Comparison of ENCODE assay signal across 10 mouse cellular contexts in genomic region chr8:108867482-108868258, GRCm38 (mm10).
A peak's percentile ranks its signal among the peaks of the same experiment; 100 is the strongest.
DNase-seq lines count a peak whose midpoint lies in the region; ATAC-seq and TF ChIP-seq lines count a peak whose summit lies in the region.
"Had no signal": no experiment of that assay in that cellular context is flagged by ENCODE, and none has a peak within 500 bp of the region (broad histone marks: within the 10 kb centered on the region; RNA-seq: fewer than 3 reads in every experiment).

No protein-coding gene starts in this region.

- H3K4me1 ChIP-seq in kidney, embryonic 15.5 days, result peaks cover 63% of the 10 kb centered on the region
- peaks cover 35% of the 10 kb centered on the region for H3K4me1 ChIP-seq in lung, embryonic 15.5 days
- H3K4me1 ChIP-seq in thymus, adult 2 months (replicated peaks; ENCODE audit: control insufficient read depth, insufficient read depth, low read length), result peaks cover 15% of the 10 kb centered on the region

- WGBS in kidney, embryonic 15.5 days, result 64% methylated on average over 13 of the region's 13 CpGs
- WGBS in lung, embryonic 15.5 days, result 54% methylated on average over 13 of the region's 13 CpGs
- WGBS in thymus, adult 2 months, result 92% methylated on average over 13 of the region's 13 CpGs

- H3K9me3 ChIP-seq in kidney, embryonic 15.5 days (replicated peaks), result no peaks in the 10 kb centered on the region
- no peaks in the 10 kb centered on the region for H3K9me3 ChIP-seq in lung, embryonic 15.5 days
- H3K9me3 ChIP-seq: hindbrain, embryonic 15.5 days had no signal

- TF ChIP-seq CTCF in Patski (IDR thresholded peaks at IDR 0.05), result no peak
- TF ChIP-seq CTCF in thymus, adult 2 months (IDR thresholded peaks at IDR 0.05; ENCODE audit: borderline replicate concordance, control insufficient read depth, extremely low read depth, insufficient read depth, low read length, poor library complexity), result no peak

- CTCF ChIA-PET in Patski (lab: Charles Lee), result interaction anchor here (1.1 to 1.7 kb wide), 2 partner anchors 18 to 30 kb away, joined by 3 to 4 read pairs; no protein-coding TSS in a partner anchor

- no peak overlapping the region for H3K4me3 ChIP-seq in kidney, embryonic 15.5 days (replicated peaks)
- H3K4me3 ChIP-seq in lung, embryonic 15.5 days, result no peak overlapping the region
- H3K4me3 ChIP-seq in thymus, adult 2 months (ENCODE audit: control insufficient read depth, insufficient read depth, low read length), result no peak overlapping the region
- H3K4me3 ChIP-seq: hindbrain, embryonic 15.5 days; myocyte had no signal

- DNase-seq in adrenal gland, adult (ENCODE audit: inconsistent age in 2 of 2, low spot score in 1 of 2), result peak; percentile 42 to 71
- no peak for DNase-seq in adrenal gland, adult 18-20 months (ENCODE audit: low spot score in 2 of 2)
- DNase-seq in Patski (ENCODE audit: low read depth, low spot score), result no peak
- DNase-seq in spleen, postnatal 4 days (ENCODE audit: low spot score in 2 of 2), result no peak
- DNase-seq in thymus, adult 2 months, result no peak
- DNase-seq in thymus, postnatal 36 days, result no peak

- peak; percentile 33 for ATAC-seq in Patski
- 0 out of 2 replicates have a peak, but pooled peaks have one; percentile 20 for ATAC-seq in kidney, embryonic 15.5 days (replicated peaks; ENCODE audit: low FRiP score)
- peak; percentile 66 for ATAC-seq in lung, embryonic 15.5 days (ENCODE audit: borderline replicate concordance, extremely low read depth, low FRiP score, low TSS enrichment)

- no peak overlapping the region for H3K27ac ChIP-seq in kidney, embryonic 15.5 days
- peak overlapping the region; percentile 20; the same call in 1 of the 2 replicates for H3K27ac ChIP-seq in lung, embryonic 15.5 days
- no peak overlapping the region for H3K27ac ChIP-seq in thymus, adult 2 months (ENCODE audit: control insufficient read depth, insufficient read depth, low read length)
- H3K27ac ChIP-seq: hindbrain, embryonic 15.5 days had no signal

- no peak for TF ChIP-seq POLR2A in thymus, adult 2 months (IDR thresholded peaks at IDR 0.05; ENCODE audit: control insufficient read depth, extremely low read depth, insufficient read depth, low read length, poor library complexity)

- in situ Hi-C loops in Patski (cut with MboI; ENCODE audit: low pct_unique_long_range_greater_than_20kb), result no loop called here

- no peak overlapping the region for H3K9ac ChIP-seq in kidney, embryonic 15.5 days
- H3K9ac ChIP-seq in lung, embryonic 15.5 days, result no peak overlapping the region
- H3K9ac ChIP-seq: hindbrain, embryonic 15.5 days had no signal

- POLR2A ChIA-PET in Patski (lab: Charles Lee), result no interaction called here

- H3K36me3 ChIP-seq in kidney, embryonic 15.5 days, result peaks cover 5% of the 10 kb centered on the region; the same call in 1 of the 2 replicates
- H3K36me3 ChIP-seq in lung, embryonic 15.5 days, result 0 out of 2 replicates have a peak, but pooled peaks cover 3% of the 10 kb centered on the region
- H3K36me3 ChIP-seq in thymus, adult 2 months (ENCODE audit: control insufficient read depth, insufficient read depth, low read length), result no peaks in the 10 kb centered on the region
- H3K36me3 ChIP-seq: hindbrain, embryonic 15.5 days had no signal

- H3K4me2 ChIP-seq in kidney, embryonic 15.5 days, result no peak overlapping the region
- H3K4me2 ChIP-seq in lung, embryonic 15.5 days, result no peak overlapping the region
- H3K4me2 ChIP-seq: hindbrain, embryonic 15.5 days had no signal

- H3K27me3 ChIP-seq in Patski, result no peaks in the 10 kb centered on the region
- H3K27me3 ChIP-seq in kidney, embryonic 15.5 days, result no peaks in the 10 kb centered on the region
- H3K27me3 ChIP-seq in lung, embryonic 15.5 days, result no peaks in the 10 kb centered on the region
- no peaks in the 10 kb centered on the region for H3K27me3 ChIP-seq in thymus, adult 2 months (ENCODE audit: control insufficient read depth, insufficient read depth, low read length)
- H3K27me3 ChIP-seq: hindbrain, embryonic 15.5 days had no signal

Comparison
In these comparisons a context has a peak if more than half of its experiments do, and no peak if none do; other contexts are left out.
1. DNase-seq: peak in adrenal gland, adult (2 of 2); none in adrenal gland, adult 18-20 months (0 of 2), Patski (single experiment), spleen, postnatal 4 days (0 of 2), thymus, adult 2 months (single experiment) and thymus, postnatal 36 days (0 of 2).
2. Peak in every context shown above with its lines, with median percentiles within 50 percentile points of each other: ATAC-seq.